Mouse (Mus musculus) neural tube, embryonic 11.5 days (tissue): ENCODE measurements around the gene Hecw1. TPM values are rescaled to one million over a fixed set of nuclear protein-coding genes. Genes with fewer than 3 reads are reported as not detected.
"Not testable (repeated sequence)": the region's sequence is repeated elsewhere in the genome, so short reads cannot be mapped to it uniquely, and the experiment has no call there.

ENCODE experiments used
- ATAC-seq: fragments of 200-750 bp; cut with Nextera tagmentation; 2 replicates; pipeline ENCODE4 v1.8.0; 2017; ENCODE audit warnings: moderate number of reproducible peaks, mild to moderate bottlenecking, moderate TSS enrichment, moderate library complexity; ENCODE audit not compliant: insufficient read depth, low FRiP score, low TSS enrichment
- DNase-seq: peaks from one replicate; pipeline ENCODE4 v3.0.0-alpha.2; 2015; ENCODE audit warnings: low spot score
- H3K27ac ChIP-seq: fragments of 300-500 bp; sonication (generic); 2 replicates; pipeline ENCODE4 v1.5.1; 2014; ENCODE audit warnings: low read depth, mild to moderate bottlenecking, low read length
- H3K27me3 ChIP-seq: fragments of 300-500 bp; sonication (generic); 2 replicates; pipeline ENCODE4 v1.6.1; 2014; ENCODE audit warnings: mild to moderate bottlenecking, low read length, mixed read lengths; ENCODE audit not compliant: control insufficient read depth, insufficient read depth
- H3K36me3 ChIP-seq: fragments of 300-500 bp; sonication (generic); 2 replicates; pipeline ENCODE4 v1.6.1; 2014; ENCODE audit warnings: mild to moderate bottlenecking, low read length, moderate library complexity, mixed read lengths; ENCODE audit not compliant: control insufficient read depth, insufficient read depth
- H3K4me1 ChIP-seq: fragments of 300-500 bp; sonication (generic); 2 replicates; pipeline ENCODE4 v1.6.1; 2014; ENCODE audit warnings: low read length, mixed read lengths; ENCODE audit not compliant: control insufficient read depth, insufficient read depth
- H3K4me2 ChIP-seq: fragments of 300-500 bp; sonication (generic); 2 replicates; pipeline ENCODE4 v1.6.1; 2014; ENCODE audit warnings: low read depth, mild to moderate bottlenecking, moderate library complexity
- H3K4me3 ChIP-seq: fragments of 300-500 bp; sonication (generic); 2 replicates; pipeline ENCODE4 v1.5.1; 2014; ENCODE audit warnings: low read depth, low read length
- H3K9ac ChIP-seq: fragments of 300-500 bp; sonication (generic); 2 replicates; pipeline ENCODE4 v1.6.1; 2014; ENCODE audit warnings: mild to moderate bottlenecking, low read length
- H3K9me3 ChIP-seq: fragments of 300-500 bp; sonication (generic); 2 replicates; pipeline ENCODE4 v1.6.1; 2016; ENCODE audit warnings: low read length; ENCODE audit not compliant: control insufficient read depth
- WGBS: fragments of 180-500 bp; shearing (Covaris S2); extraction: QIAGEN DNeasy Blood & Tissue Kit; methylation state at CpG from one replicate; pipeline ENCODE4 v1.1.7; 2014; 5-methylcytosine and 5-hydroxymethylcytosine counted together
- polyA plus RNA-seq: library from polyadenylated mRNA; unstranded; fragments of >200 nt; fragmentation: Nextera tagmentation; extraction: Ambion mirVana; gene quantifications from 2 replicates; pipeline ENCODE4 v1.2.1, GENCODE M21; 2014

The Hecw1 gene
- polyA plus RNA-seq, 1 experiment from 2014 or later = 13.9 TPM

GRCm38 (mm10) chr13:14304103-14304502 is 218.9 kb downstream of the Hecw1 start:
- Histone ChIP-seq H3K9me3 (no peaks in the 10 kb centered on the region), H3K4me2 (no peak overlapping the region), H3K27ac (no peak overlapping the region), H3K4me3 (no peak overlapping the region), H3K4me1 (no peaks in the 10 kb centered on the region), H3K27me3 (no peaks in the 10 kb centered on the region), H3K9ac (no peak overlapping the region), H3K36me3 (no peaks in the 10 kb centered on the region)
- 96% methylated on average over 1 of the region's 1 CpGs for WGBS
- ATAC-seq = no peak
- DNase-seq = no peak

GRCm38 (mm10) chr13:14302921-14303320 is 220.1 kb downstream of the Hecw1 start:
- no peak overlapping the region for H3K4me3 ChIP-seq
- H3K9me3 ChIP-seq = no peaks in the 10 kb centered on the region
- H3K27ac ChIP-seq = no peak overlapping the region
- H3K4me2 ChIP-seq = no peak overlapping the region
- no peaks in the 10 kb centered on the region for H3K4me1 ChIP-seq
- H3K27me3 ChIP-seq = no peaks in the 10 kb centered on the region
- WGBS = 65% methylated on average over 2 of the region's 2 CpGs
- no peaks in the 10 kb centered on the region for H3K36me3 ChIP-seq
- DNase-seq (no peak), ATAC-seq (no peak)
- H3K9ac ChIP-seq = no peak overlapping the region

GRCm38 (mm10) chr13:14290016-14290415 is 233.0 kb downstream of the Hecw1 start:
- Histone ChIP-seq H3K4me2 (no peak overlapping the region), H3K4me3 (no peak overlapping the region), H3K9ac (no peak overlapping the region), H3K9me3 (no peaks in the 10 kb centered on the region), H3K27me3 (no peaks in the 10 kb centered on the region), H3K4me1 (no peaks in the 10 kb centered on the region), H3K27ac (no peak overlapping the region), H3K36me3 (no peaks in the 10 kb centered on the region)
- DNase-seq = no peak
- no CpG with 5 or more reads among the region's 1 CpGs for WGBS
- ATAC-seq = no peak

- Histone ChIP-seq H3K36me3 (no peaks in the 10 kb centered on the region), H3K9me3 (no peaks in the 10 kb centered on the region), H3K27ac (no peak overlapping the region), H3K4me3 (no peak overlapping the region), H3K4me2 (no peak overlapping the region), H3K27me3 (no peaks in the 10 kb centered on the region), H3K9ac (no peak overlapping the region), H3K4me1 (no peaks in the 10 kb centered on the region)
- DNase-seq (no peak), ATAC-seq (no peak)
These were observed 251.6 kb downstream of the Hecw1 start for GRCm38 (mm10) chr13:14271476-14271875.

GRCm38 (mm10) chr13:14260939-14261338 is 262.1 kb downstream of the Hecw1 start:
- H3K9ac ChIP-seq, H3K9me3 ChIP-seq, DNase-seq, H3K27me3 ChIP-seq, H3K4me2 ChIP-seq, ATAC-seq, H3K27ac ChIP-seq, H3K4me3 ChIP-seq, H3K36me3 ChIP-seq, H3K4me1 ChIP-seq: not testable (repeated sequence)
- WGBS = 43% methylated on average over 8 of the region's 9 CpGs

- 66% methylated on average over 2 of the region's 2 CpGs for WGBS
- Histone ChIP-seq H3K9me3 (no peaks in the 10 kb centered on the region), H3K36me3 (no peaks in the 10 kb centered on the region), H3K4me2 (no peak overlapping the region), H3K4me1 (no peaks in the 10 kb centered on the region), H3K27ac (no peak overlapping the region), H3K9ac (no peak overlapping the region), H3K4me3 (no peak overlapping the region), H3K27me3 (no peaks in the 10 kb centered on the region)
- ATAC-seq = no peak
- no peak for DNase-seq
These were observed 277.1 kb downstream of the Hecw1 start for GRCm38 (mm10) chr13:14245946-14246345.

GRCm38 (mm10) chr13:14179669-14180068 is 343.4 kb downstream of the Hecw1 start:
- 90% methylated on average over 3 of the region's 3 CpGs for WGBS
- Histone ChIP-seq H3K9ac (no peak overlapping the region), H3K4me2 (no peak overlapping the region), H3K27ac (no peak overlapping the region), H3K27me3 (no peaks in the 10 kb centered on the region), H3K9me3 (no peaks in the 10 kb centered on the region), H3K36me3 (no peaks in the 10 kb centered on the region), H3K4me1 (no peaks in the 10 kb centered on the region), H3K4me3 (no peak overlapping the region)
- ATAC-seq (no peak), DNase-seq (no peak)

- H3K9me3 ChIP-seq = no peaks in the 10 kb centered on the region
- 100% methylated on average over 1 of the region's 1 CpGs for WGBS
- ATAC-seq (no peak), DNase-seq (no peak)
- H3K4me1 ChIP-seq = no peaks in the 10 kb centered on the region
- no peak overlapping the region for H3K9ac ChIP-seq
- no peak overlapping the region for H3K4me3 ChIP-seq
- no peak overlapping the region for H3K27ac ChIP-seq
- no peak overlapping the region for H3K4me2 ChIP-seq
- no peaks in the 10 kb centered on the region for H3K36me3 ChIP-seq
- H3K27me3 ChIP-seq = no peaks in the 10 kb centered on the region
These were observed 345.0 kb downstream of the Hecw1 start for GRCm38 (mm10) chr13:14177989-14178388.
